Mouse (Mus musculus) stomach, postnatal 0 days (tissue): Measurements from ENCODE around the gene Hoxc8.

Experiments used
- CTCF ChIP-seq: IDR thresholded peaks from 2 replicates; pipeline ENCODE4 v1.5.1; 2016; ENCODE audit warnings: antibody characterized with exemption, low read depth, mild to moderate bottlenecking, moderate library complexity
- EP300 ChIP-seq: optimal IDR thresholded peaks from 2 replicates; pipeline ENCODE3; 2016; ENCODE audit warnings: antibody characterized with exemption

DNA sequence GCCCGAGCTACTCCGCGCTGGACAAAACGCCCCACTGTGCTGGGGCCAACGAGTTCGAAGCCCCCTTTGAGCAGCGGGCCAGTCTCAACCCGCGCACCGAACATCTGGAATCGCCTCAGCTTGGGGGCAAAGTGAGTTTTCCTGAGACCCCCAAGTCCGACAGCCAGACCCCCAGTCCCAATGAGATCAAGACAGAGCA lies 23.2 kb upstream of the Hoxc8 start, which contains the start of gene Hoxc5:
- TF ChIP-seq EP300 (no peak), CTCF (no peak)
